Mouse (Mus musculus): ENCODE data around the gene Atp6v0b. TPM values are rescaled to one million over a fixed set of nuclear protein-coding genes. Genes with fewer than 3 reads are reported as not detected.

The Atp6v0b gene
- polyA plus RNA-seq, 1 experiment from 2014 or later: 233 TPM

DNA sequence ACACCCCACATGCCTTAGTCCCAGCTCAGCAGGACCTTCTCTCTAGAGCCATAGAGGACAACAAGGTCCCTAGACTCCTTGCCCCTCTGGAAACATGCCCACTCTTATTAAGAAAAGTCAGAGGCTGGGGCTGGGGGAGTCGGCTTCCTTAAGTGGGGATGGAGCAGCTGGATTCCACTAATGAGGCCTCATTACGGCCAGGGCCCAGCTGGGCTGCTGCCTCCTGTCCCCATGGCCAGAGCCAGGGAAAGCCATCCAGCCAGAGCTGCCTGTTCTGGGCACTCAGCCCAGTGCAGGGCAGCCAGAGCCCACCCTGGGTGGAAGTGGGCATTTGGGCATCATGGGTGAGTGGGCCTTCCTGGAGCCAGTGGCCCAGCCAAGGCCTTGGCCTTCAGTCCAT is 40.1 kb downstream of the Atp6v0b start:
- H3K4me3 ChIP-seq (ENCODE audit: low read depth, low read length): no peak overlapping the region
- no peaks in the 10 kb centered on the region for H3K36me3 ChIP-seq (ENCODE audit: control insufficient read depth, insufficient read depth, low read length)
- no peaks in the 10 kb centered on the region for H3K27me3 ChIP-seq (ENCODE audit: control insufficient read depth, insufficient read depth, low read length)
- no peak overlapping the region for H3K4me2 ChIP-seq (replicated peaks; ENCODE audit: low read depth, low read length)
- peaks cover 10% of the 10 kb centered on the region for H3K4me1 ChIP-seq (replicated peaks; ENCODE audit: control insufficient read depth, insufficient read depth, low read length)
- no peak overlapping the region for H3K9ac ChIP-seq (ENCODE audit: low read depth, low read length)
- WGBS: 50% methylated on average over 2 of the region's 2 CpGs
- no peak overlapping the region for H3K27ac ChIP-seq (ENCODE audit: low read depth, low read length)
- DNase-seq (ENCODE audit: low spot score) (peak; percentile 38), ATAC-seq (ENCODE audit: low FRiP score) (no peak)
- H3K9me3 ChIP-seq (ENCODE audit: control insufficient read depth, low read length): no peaks in the 10 kb centered on the region

DNA sequence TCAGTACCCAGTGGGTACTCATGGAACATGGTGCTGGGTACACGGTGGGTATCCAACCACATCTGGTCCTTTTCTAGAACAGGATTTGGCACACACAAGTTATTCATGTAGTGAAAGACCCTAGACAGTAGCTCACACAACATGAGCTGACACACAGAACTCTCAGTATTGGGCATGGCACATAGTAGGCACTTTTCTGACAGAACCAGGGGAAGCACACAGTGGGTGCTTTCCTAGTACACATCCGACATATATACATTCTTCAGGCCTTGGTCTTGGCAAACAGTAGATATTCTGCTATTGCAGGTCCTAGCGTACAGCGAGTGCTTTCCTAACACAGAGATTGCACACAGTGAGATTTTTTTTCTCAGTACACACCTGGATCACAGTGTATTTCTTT is 40.9 kb downstream of the Atp6v0b start:
- H3K27ac ChIP-seq (ENCODE audit: low read depth, low read length): no peak overlapping the region
- no peaks in the 10 kb centered on the region for H3K36me3 ChIP-seq (ENCODE audit: control insufficient read depth, insufficient read depth, low read length)
- no peak overlapping the region for H3K4me2 ChIP-seq (replicated peaks; ENCODE audit: low read depth, low read length)
- H3K9ac ChIP-seq (ENCODE audit: low read depth, low read length): no peak overlapping the region
- no peak overlapping the region for H3K4me3 ChIP-seq (ENCODE audit: low read depth, low read length)
- H3K27me3 ChIP-seq (ENCODE audit: control insufficient read depth, insufficient read depth, low read length): no peaks in the 10 kb centered on the region
- no peak for DNase-seq (ENCODE audit: low spot score)
- no peaks in the 10 kb centered on the region for H3K9me3 ChIP-seq (ENCODE audit: control insufficient read depth, low read length)
- ATAC-seq (ENCODE audit: low FRiP score): no peak
- WGBS: 95% methylated on average over 4 of the region's 4 CpGs
- peaks cover 10% of the 10 kb centered on the region for H3K4me1 ChIP-seq (replicated peaks; ENCODE audit: control insufficient read depth, insufficient read depth, low read length)

DNA sequence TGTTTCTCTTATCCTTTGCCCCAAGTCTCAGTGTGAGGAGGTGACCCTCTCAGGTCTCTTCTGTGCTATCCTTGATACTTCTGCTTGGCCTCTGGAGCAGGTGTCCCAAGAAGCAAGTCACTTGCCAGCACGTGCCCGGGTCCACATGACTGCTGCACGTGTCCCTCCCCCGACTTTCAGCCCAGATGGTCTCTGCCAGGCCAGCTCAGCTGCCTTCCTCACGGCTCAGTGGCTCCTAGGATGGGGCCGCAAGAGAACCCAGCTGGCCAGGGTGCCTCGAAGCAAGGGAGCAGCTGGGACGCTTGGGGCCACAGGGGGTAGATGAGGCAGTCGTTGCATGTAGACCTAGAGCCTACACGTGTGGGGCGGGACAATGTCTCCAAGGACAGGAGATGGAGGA is 41.8 kb downstream of the Atp6v0b start:
- DNase-seq (ENCODE audit: low spot score) (no peak), ATAC-seq (ENCODE audit: low FRiP score) (no peak)
- Histone ChIP-seq H3K27me3 (ENCODE audit: control insufficient read depth, insufficient read depth, low read length) (no peaks in the 10 kb centered on the region), H3K4me3 (ENCODE audit: low read depth, low read length) (no peak overlapping the region), H3K36me3 (ENCODE audit: control insufficient read depth, insufficient read depth, low read length) (no peaks in the 10 kb centered on the region), H3K27ac (ENCODE audit: low read depth, low read length) (no peak overlapping the region), H3K4me2 (replicated peaks; ENCODE audit: low read depth, low read length) (no peak overlapping the region), H3K4me1 (replicated peaks; ENCODE audit: control insufficient read depth, insufficient read depth, low read length) (peaks cover 10% of the 10 kb centered on the region), H3K9ac (ENCODE audit: low read depth, low read length) (no peak overlapping the region), H3K9me3 (ENCODE audit: control insufficient read depth, low read length) (no peaks in the 10 kb centered on the region)
- 72% methylated on average over 11 of the region's 11 CpGs for WGBS

DNA sequence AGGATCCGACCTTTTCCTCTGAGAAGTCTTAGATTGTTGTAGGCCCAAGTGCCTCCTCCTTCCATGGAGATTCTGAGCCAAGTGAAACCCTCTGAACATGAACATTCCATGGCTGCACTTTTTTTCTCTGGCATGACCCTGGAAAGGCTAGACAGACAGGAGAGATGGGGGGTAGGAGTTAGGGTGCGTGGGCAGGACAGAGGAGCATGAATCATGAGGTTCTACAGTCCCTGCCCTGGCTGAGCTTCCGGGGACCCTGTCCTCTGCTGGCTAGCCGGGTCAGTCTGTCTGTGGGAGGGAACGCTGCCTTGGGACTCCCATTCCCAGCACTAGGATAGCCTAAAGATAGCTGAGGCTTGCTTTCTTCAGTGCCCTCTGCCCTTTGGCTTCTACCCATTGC is 42.7 kb downstream of the Atp6v0b start:
- DNase-seq (ENCODE audit: low spot score) (no peak), ATAC-seq (ENCODE audit: low FRiP score) (no peak)
- no peaks in the 10 kb centered on the region for H3K9me3 ChIP-seq (ENCODE audit: control insufficient read depth, low read length)
- no peak overlapping the region for H3K4me2 ChIP-seq (replicated peaks; ENCODE audit: low read depth, low read length)
- no peak overlapping the region for H3K4me3 ChIP-seq (ENCODE audit: low read depth, low read length)
- no peaks in the 10 kb centered on the region for H3K27me3 ChIP-seq (ENCODE audit: control insufficient read depth, insufficient read depth, low read length)
- no peak overlapping the region for H3K9ac ChIP-seq (ENCODE audit: low read depth, low read length)
- no peak overlapping the region for H3K27ac ChIP-seq (ENCODE audit: low read depth, low read length)
- WGBS: 89% methylated on average over 5 of the region's 5 CpGs
- H3K4me1 ChIP-seq (replicated peaks; ENCODE audit: control insufficient read depth, insufficient read depth, low read length): peaks cover 3% of the 10 kb centered on the region
- H3K36me3 ChIP-seq (ENCODE audit: control insufficient read depth, insufficient read depth, low read length): no peaks in the 10 kb centered on the region

DNA sequence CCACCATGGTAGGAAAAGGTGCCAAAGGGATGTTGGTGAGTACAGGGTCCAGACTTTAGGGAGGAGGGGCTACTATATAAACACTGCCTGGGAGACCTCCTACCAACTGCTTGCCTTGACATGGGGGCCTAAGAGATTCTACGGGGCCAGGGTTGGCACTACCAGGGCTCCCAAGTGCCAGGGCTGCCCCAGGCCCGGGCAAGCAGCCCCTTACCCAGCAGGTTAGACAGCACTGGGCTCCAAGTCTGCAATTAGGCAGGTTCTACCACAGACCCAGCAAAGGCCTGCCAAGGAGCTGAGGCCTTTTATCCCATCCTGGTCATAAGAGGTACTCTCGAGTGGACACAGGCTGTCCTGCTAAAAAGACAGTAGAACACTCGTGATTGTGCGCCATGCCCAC is 44.0 kb downstream of the Atp6v0b start:
- Histone ChIP-seq H3K4me2 (replicated peaks; ENCODE audit: low read depth, low read length) (no peak overlapping the region), H3K9ac (ENCODE audit: low read depth, low read length) (no peak overlapping the region), H3K4me1 (replicated peaks; ENCODE audit: control insufficient read depth, insufficient read depth, low read length) (no peaks in the 10 kb centered on the region; the same call in 1 of the 2 replicates), H3K9me3 (ENCODE audit: control insufficient read depth, low read length) (no peaks in the 10 kb centered on the region), H3K36me3 (ENCODE audit: control insufficient read depth, insufficient read depth, low read length) (no peaks in the 10 kb centered on the region), H3K4me3 (ENCODE audit: low read depth, low read length) (no peak overlapping the region), H3K27ac (ENCODE audit: low read depth, low read length) (no peak overlapping the region), H3K27me3 (ENCODE audit: control insufficient read depth, insufficient read depth, low read length) (no peaks in the 10 kb centered on the region)
- DNase-seq (ENCODE audit: low spot score) (no peak), ATAC-seq (ENCODE audit: low FRiP score) (no peak)
- WGBS: 91% methylated on average over 5 of the region's 5 CpGs

DNA sequence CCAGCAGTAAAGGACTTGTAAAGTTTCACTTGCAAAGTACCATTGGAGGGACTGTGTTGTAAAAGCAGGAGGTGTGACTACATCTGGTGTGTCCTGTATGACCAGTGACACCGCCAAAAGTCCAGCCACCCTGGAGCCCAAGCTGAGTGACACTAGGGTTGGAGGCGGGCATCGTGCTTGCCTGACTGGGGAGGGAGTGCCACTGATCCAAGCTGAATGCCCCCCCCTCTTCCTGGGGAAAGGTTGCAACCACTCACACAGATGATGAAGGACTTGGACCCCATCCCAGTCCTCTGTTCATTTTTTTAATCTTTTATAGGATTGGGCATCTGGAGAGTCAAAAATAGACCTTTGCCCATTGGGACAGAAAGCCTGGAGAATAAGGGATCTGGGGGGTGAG is 45.6 kb downstream of the Atp6v0b start:
- DNase-seq (ENCODE audit: low spot score) (no peak), ATAC-seq (ENCODE audit: low FRiP score) (no peak)
- Histone ChIP-seq H3K4me2 (replicated peaks; ENCODE audit: low read depth, low read length) (no peak overlapping the region), H3K4me3 (ENCODE audit: low read depth, low read length) (no peak overlapping the region), H3K9ac (ENCODE audit: low read depth, low read length) (no peak overlapping the region), H3K36me3 (ENCODE audit: control insufficient read depth, insufficient read depth, low read length) (no peaks in the 10 kb centered on the region), H3K9me3 (ENCODE audit: control insufficient read depth, low read length) (no peaks in the 10 kb centered on the region), H3K27me3 (ENCODE audit: control insufficient read depth, insufficient read depth, low read length) (no peaks in the 10 kb centered on the region), H3K4me1 (replicated peaks; ENCODE audit: control insufficient read depth, insufficient read depth, low read length) (no peaks in the 10 kb centered on the region; the same call in 1 of the 2 replicates), H3K27ac (ENCODE audit: low read depth, low read length) (no peak overlapping the region)
- whole genome bisulfite sequencing: 91% methylated on average over 3 of the region's 3 CpGs

DNA sequence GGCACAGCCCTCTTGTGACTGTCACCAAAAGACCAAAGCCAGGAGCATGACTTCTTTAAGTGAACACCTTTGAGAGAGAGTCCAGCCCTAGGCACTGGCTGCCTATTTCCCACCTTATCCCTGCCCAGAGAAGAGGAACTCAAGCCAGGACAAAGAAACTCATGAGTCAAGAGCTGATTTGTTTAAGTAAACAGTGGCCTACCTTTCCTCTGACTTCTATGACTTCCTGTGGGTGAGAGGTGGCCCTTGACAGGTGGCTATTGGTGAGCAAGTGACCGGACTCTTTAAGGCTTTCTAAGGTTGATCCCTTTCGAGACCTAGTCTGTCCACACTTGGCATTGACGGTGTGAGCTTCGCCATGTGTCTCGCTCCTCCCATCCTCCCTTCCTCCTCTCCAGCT is 46.3 kb downstream of the Atp6v0b start:
- WGBS: 94% methylated on average over 5 of the region's 5 CpGs
- Histone ChIP-seq H3K4me3 (ENCODE audit: low read depth, low read length) (no peak overlapping the region), H3K4me1 (replicated peaks; ENCODE audit: control insufficient read depth, insufficient read depth, low read length) (no peaks in the 10 kb centered on the region; the same call in 1 of the 2 replicates), H3K27me3 (ENCODE audit: control insufficient read depth, insufficient read depth, low read length) (no peaks in the 10 kb centered on the region), H3K4me2 (replicated peaks; ENCODE audit: low read depth, low read length) (no peak overlapping the region), H3K9me3 (ENCODE audit: control insufficient read depth, low read length) (no peaks in the 10 kb centered on the region), H3K9ac (ENCODE audit: low read depth, low read length) (no peak overlapping the region), H3K36me3 (ENCODE audit: control insufficient read depth, insufficient read depth, low read length) (no peaks in the 10 kb centered on the region), H3K27ac (ENCODE audit: low read depth, low read length) (no peak overlapping the region)
- ATAC-seq (ENCODE audit: low FRiP score): no peak
- no peak for DNase-seq (ENCODE audit: low spot score)

DNA sequence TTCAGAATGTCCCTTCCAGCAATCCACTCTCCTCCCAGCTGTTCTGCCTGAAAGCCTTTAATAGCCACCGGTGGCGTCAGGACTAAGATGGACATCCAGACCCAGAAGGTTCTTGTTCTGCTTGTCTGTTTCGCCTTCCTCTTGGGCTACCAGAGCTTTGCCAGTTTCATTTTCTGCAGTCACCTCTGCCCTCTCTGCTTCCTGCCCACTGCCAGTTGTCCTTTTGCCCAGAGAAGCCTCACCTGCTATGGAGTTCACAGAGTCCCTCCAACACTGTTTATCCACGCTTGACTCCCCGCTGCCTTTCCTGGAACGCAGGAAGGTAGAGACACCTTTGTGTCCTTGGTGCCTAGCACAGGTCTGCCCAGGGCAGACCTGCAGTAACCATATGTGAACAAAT is 47.8 kb downstream of the Atp6v0b start:
- DNase-seq (ENCODE audit: low spot score) (no peak), ATAC-seq (ENCODE audit: low FRiP score) (no peak)
- 81% methylated on average over 6 of the region's 6 CpGs for WGBS
- Histone ChIP-seq H3K27me3 (ENCODE audit: control insufficient read depth, insufficient read depth, low read length) (peaks cover under 1% of the 10 kb centered on the region; the same call in 1 of the 2 replicates), H3K27ac (ENCODE audit: low read depth, low read length) (no peak overlapping the region), H3K9me3 (ENCODE audit: control insufficient read depth, low read length) (no peaks in the 10 kb centered on the region), H3K4me2 (replicated peaks; ENCODE audit: low read depth, low read length) (no peak overlapping the region), H3K36me3 (ENCODE audit: control insufficient read depth, insufficient read depth, low read length) (no peaks in the 10 kb centered on the region), H3K9ac (ENCODE audit: low read depth, low read length) (no peak overlapping the region), H3K4me1 (replicated peaks; ENCODE audit: control insufficient read depth, insufficient read depth, low read length) (no peaks in the 10 kb centered on the region; the same call in 1 of the 2 replicates), H3K4me3 (ENCODE audit: low read depth, low read length) (no peak overlapping the region)

DNA sequence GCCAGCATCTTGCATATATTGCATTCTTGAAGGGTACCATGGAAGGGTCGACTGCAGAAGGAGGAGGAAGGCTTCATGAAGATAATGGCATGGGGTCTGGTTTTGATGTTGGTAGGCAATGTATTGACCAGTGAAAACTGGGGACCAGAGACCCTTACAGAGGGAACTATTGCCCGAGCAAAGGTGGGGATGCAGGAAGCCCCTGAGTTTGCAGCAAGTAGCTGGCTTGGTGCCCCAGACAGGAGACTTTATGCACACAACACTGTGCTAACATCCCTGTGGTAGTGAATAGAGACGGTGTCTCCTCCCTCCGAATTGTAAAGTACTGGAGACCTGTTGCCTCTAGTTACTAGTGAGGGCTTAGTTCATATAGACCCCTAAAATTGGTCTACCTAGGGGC is 49.9 kb downstream of the Atp6v0b start:
- 77% methylated on average over 4 of the region's 4 CpGs for WGBS
- H3K9me3 ChIP-seq (ENCODE audit: control insufficient read depth, low read length): no peaks in the 10 kb centered on the region
- no peak for DNase-seq (ENCODE audit: low spot score)

More for the DNA sequence above, 49.9 kb downstream of the Atp6v0b start:
- Histone ChIP-seq H3K4me1 (replicated peaks; ENCODE audit: control insufficient read depth, insufficient read depth, low read length) (no peaks in the 10 kb centered on the region; the same call in 1 of the 2 replicates), H3K27ac (ENCODE audit: low read depth, low read length) (no peak overlapping the region), H3K4me2 (replicated peaks; ENCODE audit: low read depth, low read length) (no peak overlapping the region; the same call in 1 of the 2 replicates), H3K4me3 (ENCODE audit: low read depth, low read length) (no peak overlapping the region), H3K9ac (ENCODE audit: low read depth, low read length) (no peak overlapping the region), H3K36me3 (ENCODE audit: control insufficient read depth, insufficient read depth, low read length) (no peaks in the 10 kb centered on the region), H3K27me3 (ENCODE audit: control insufficient read depth, insufficient read depth, low read length) (peaks cover 2% of the 10 kb centered on the region; the same call in 1 of the 2 replicates)
- ATAC-seq (ENCODE audit: low FRiP score): no peak

All from hindbrain, embryonic 11.5 days (tissue).